Mouse (Mus musculus) CD4-positive, CD25-positive, alpha-beta regulatory T cell, adult 2 months (primary cell): ENCODE results near the gene 9530068E07Rik.
A peak's percentile ranks its signal among the peaks of the same experiment; 100 is the strongest.

Experiments
- DNase-seq: peaks from one replicate; pipeline ENCODE4 v3.0.0-alpha.2; 2012; ENCODE audit warnings: low read depth, low spot score

Gene 9530068E07Rik

DNA sequence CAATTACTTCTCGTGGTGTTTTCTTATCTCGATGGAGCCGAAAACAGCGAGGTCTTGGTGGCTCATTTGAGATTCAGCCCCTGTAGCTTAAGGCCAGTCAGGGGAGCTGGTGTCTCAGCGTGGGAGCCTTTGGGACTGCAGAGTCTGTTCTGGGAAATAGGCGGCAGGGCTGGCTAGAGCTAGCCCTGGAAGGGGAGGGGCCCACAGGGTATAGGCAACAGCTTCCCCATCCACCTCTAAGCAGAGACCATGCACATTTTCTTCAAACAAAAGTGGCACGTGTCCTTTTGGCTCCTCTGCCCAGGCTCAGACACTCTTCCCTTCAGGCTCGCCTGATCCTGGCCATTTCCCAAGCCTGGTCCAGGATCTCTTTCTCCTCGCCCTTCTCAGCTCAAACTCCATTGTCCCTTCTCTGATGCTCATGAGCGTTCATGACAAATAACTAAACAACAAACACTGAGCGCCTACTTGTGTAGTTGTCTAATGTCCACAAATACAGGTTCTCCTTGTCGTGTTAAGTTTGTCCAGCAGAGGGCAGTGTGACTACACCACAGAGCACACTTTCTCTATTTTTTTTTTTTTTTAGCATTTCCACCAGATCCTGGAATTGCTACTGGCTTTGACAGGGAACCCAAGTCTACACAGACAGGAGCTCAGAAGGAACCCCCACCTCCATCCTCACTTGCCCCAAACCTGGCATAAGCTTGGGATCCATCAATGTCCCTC, 25.0 kb downstream of the 9530068E07Rik start:
- DNase-seq, result peak; percentile 82

GRCm38 (mm10) chr11:52429440-52429839, 33.2 kb downstream of the 9530068E07Rik start:
- no peak for DNase-seq

- DNase-seq, result no peak
Measured at GRCm38 (mm10) chr11:52431594-52431993, 35.4 kb downstream of the 9530068E07Rik start.

DNA sequence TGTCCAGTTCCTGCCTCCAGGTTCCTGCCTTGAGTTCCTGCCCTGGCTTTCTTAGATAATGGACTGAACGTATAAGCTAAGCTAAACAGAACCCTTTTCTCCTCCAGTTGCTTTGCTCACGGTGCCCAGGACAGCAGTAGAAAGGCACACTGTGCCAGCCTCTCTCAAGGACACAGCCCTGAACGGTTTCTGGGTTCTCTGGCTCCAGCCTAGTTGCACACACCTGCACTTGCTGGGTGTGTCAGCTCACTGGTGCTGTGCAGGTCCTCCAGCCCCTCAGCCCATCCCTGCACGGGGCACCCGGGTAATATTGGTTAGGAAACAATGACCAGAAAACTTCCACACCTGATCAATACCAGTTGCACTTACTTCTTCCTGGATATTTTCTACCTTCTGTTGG, 35.9 kb downstream of the 9530068E07Rik start:
- no peak for DNase-seq

DNA sequence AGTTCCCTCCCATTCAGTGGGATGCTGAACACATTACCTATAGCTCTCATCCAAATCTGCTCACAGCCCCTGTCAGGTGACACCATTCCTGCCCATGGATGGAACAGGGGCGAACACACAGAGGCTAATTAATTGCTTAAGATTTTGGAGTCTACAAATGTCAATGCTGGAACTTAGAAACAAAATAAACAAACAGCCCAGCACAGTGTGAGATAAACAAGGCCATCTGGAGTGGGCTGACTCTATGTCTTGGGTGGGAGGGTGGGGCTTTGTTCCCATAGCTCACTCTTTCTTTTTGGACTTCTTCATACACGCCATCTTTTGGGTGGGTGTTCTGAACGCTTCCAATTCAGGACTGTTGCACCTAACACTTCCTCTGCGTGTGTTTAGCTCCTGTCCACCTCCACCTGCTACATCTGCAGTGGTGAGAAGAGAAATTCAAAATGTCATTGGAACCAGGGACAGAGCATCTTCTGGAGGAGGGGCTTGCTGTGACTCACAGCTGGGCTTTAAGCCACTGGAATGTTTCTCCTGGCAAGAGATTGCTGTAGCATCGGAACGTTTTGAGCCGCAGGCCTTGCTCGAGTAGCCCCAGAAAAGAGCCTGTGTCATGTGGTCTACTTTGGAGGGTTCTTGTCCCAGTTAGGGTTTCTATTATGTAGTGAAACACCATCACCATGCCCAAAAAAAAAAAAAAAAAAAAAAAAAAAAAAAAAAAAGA, 37.0 kb downstream of the 9530068E07Rik start:
- no peak for DNase-seq

DNA sequence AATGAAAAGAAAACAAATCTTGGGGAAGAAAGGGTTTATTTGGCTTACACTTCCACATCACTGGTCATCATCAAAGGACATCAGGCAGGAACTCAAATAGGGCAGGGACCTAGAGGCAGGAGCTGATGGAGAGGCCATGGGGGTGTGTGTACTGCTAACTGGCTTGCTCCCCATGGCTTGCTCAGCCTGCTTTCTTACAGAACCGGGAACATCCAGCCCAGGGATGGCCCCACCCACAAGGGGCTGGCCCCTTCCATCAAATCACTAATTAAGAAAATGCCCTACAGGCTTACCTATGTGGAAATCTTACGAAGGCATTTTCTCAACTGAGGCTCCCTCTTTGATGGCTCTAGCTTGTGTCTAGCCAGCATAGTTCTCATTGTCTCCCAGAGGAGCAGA, 37.6 kb downstream of the 9530068E07Rik start:
- no peak for DNase-seq

- no peak for DNase-seq
Measured at GRCm38 (mm10) chr11:52435466-52435865, 39.2 kb downstream of the 9530068E07Rik start.

GRCm38 (mm10) chr11:52437123-52437522, 40.9 kb downstream of the 9530068E07Rik start:
- no peak for DNase-seq

DNA sequence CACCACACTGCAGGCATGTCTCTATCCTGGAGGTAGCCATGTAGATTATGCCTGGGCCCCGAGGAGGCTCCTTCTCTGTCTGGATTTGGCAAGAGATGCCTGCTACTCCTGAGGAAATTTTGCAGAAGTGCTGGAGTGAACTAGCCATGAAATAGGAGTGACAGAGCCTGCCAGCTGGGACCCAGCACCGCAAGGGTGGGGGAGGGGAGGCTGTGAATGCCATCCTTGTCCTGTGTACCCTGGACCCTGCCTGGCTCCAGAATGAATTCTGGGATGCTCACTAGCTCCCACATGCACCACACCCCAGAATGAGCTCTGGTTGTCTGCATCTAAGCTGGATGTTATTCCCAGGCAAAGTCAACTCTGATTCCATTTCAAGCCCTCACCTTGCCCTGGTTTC, 44.9 kb downstream of the 9530068E07Rik start:
- DNase-seq, result no peak

- DNase-seq, result no peak
Measured at GRCm38 (mm10) chr11:52447242-52447641, 51.0 kb downstream of the 9530068E07Rik start.

GRCm38 (mm10) chr11:52449004-52449403, 52.8 kb downstream of the 9530068E07Rik start:
- DNase-seq, result no peak

GRCm38 (mm10) chr11:52458281-52458680, 62.1 kb downstream of the 9530068E07Rik start:
- DNase-seq, result no peak
